Mouse (Mus musculus) left cerebral cortex, adult 8-10 months (tissue): ENCODE measurements around the gene Spcs3. TPM values are rescaled to one million over a fixed set of nuclear protein-coding genes. Genes with fewer than 3 reads are reported as not detected.
"Not testable (repeated sequence)": the region's sequence is repeated elsewhere in the genome, so short reads cannot be mapped to it uniquely, and the experiment has no call there.

ENCODE experiments used
- DNase-seq, 2 experiments: peaks; one replicate each; pipeline ENCODE4 v3.0.0; 2022; ENCODE audit warnings: low spot score in 2 of 2
- total RNA-seq, 4 experiments: library from RNA; stranded (reverse); gene quantifications; 2 replicates each; pipeline ENCODE4 v1.2.4; 2022

Spcs3 gene
- total RNA-seq = 10 to 100 TPM; 57.0 to 67.0 (median 61.7) TPM

DNA sequence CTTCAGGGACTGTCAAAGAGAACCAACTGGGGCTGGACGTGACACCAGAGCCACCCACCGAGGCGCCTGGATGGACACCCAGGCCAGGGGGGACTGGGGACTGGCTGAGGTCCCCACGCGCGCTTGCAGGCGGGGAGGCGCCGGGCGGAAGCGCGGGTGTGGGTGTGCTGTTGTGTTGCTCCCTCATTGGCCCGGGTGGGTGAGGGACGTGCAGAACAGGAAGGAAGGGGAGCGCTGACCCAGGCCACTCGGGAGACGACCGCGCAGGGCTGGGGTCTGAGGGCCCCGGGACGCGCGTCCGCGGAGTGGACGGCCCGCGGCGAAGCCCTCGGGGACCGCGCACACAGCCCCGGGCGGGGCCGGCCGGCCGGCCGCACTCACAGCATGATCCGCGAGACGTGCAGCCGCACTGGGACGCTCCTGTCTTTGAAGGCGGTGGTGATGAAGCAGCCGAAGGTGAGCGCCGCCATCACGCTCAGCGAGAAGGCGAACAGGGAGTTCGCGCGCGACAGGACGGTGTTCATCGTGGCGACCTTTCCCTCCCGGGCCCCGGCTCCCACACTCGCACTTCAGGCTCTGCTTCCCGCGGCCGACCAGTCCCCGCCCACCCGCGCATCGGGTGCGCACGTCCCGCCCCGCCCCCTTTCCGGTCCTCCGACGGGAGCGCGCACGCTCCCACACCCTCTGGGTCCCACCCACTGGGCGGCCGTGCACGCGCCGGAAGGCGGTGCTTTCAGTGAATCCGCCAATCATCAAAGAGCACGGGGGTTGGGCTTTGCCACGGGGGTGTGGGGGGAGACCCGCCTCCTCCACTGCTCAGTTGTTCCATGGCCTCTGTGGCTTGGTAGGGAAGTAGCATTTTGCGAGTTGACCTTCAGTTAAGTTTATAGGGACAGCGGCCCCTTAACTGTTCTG is at the start of gene Spcs3, which contains the start of gene Asb5:
TSS of gene Spcs3 (minus strand) at position 617 of the 915 bp plus-strand sequence.
TSS of gene Asb5 (plus strand) at position 199 of the 915 bp plus-strand sequence.
- peak; percentile 81 to 94 for DNase-seq

- DNase-seq = no peak
These were observed 41.1 kb upstream of the Spcs3 start for GRCm38 (mm10) chr8:54570618-54571609.

- no peak for DNase-seq
These were observed 37.4 kb upstream of the Spcs3 start for GRCm38 (mm10) chr8:54567168-54567567.

GRCm38 (mm10) chr8:54565603-54566260 is 35.9 kb upstream of the Spcs3 start:
- no peak for DNase-seq

DNA sequence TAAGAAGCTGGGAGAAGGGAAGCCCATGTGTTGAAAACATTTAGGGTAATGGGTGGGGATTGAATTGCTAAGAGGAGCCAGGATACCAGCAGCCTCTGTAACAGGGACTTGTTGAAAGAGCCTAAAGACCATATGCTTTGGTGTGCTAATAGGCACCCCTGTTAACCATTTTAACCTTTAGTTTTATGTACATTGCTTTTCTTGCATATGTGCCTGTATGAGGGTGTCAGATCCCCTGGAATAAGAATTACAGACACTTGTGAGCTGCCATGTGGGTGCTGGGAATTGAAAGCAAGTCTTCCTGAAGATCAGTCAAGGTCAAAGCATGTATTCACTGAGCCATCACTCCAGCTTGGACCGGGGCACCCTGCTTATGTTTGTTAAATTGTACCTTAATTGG is 35.4 kb upstream of the Spcs3 start:
- DNase-seq = no peak

DNA sequence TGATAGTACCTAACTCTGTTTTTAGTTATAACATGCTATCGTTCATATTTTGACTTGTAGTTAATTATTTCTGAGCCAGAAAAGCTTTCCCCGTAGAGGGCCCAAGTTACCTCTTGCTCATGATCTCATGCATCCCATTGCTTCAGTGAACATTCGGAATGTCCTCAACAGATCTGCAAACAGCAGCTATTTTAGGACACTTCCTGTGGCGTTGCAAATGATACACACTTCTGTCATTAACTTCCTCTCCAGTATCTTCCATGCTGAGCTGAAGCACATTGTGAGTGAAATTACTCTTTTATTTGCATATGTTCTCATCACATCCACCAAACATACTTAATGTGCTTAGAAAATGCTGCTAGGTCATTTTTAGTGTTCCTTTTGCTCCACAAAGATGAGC is 32.3 kb upstream of the Spcs3 start:
- DNase-seq = no peak

DNA sequence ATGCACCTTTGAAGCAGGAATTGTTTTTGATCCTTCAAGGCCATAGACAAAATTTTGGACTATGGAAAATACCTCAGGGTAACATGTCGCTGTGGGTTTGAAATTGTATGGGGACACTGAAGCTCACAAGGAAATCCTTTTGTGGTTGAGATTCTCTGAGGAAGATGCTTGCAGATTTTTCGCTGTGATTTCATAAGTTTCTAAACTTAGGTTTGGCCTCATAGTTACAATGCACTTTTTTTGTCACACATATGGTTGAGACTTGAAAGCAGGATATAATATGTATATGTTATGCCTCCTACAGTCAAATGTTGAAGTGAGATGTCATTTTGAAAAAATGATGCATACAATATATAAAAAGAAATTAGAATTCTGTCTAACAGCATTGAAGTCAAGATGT is 25.1 kb upstream of the Spcs3 start:
- DNase-seq = no peak

DNA sequence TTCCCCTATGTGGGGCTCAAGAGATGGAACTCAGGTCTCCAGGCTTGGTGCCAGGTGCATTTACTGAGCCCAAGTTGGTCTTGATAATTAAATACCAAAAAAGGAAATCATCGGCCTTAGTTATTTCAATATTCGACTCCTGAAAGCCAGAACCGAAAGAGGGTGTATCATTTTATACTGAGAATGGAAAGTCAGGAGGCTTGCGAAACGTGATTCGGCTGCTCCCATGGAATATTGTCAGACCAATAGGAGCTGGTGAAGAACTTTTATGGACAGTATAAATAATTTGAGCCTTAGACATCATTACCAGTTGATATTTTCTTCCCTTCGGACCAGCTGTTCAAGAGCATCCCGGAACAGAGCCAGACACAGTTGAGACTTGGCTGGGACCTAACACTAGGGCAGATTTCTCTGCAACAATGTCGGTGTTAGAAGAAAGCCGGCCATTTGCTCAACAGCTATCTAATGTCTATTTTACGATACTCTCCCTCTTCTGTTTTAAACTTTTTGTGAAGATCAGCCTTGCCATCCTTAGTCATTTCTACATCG is 20.3 kb upstream of the Spcs3 start:
- no peak for DNase-seq

GRCm38 (mm10) chr8:54548383-54548782 is 18.6 kb upstream of the Spcs3 start:
- DNase-seq = no peak

DNA sequence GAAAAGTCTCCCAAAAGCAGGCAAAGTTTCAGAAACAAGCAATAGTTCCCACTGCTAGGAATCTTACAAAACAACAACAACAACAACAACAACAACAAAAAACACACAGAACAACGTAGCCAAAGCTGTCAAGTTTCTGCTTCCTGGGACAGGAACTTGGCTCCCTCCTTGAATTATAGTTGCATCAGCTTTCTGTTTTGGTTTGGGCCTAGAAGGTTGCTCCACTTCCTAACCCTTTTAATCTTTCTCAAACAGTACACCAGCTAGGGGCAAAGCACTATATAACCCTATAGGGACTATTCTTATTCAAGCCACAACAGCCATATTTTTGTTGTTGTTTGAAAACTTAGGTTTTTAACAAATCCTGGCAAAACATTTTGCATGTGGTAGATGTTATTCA is 11.5 kb upstream of the Spcs3 start:
- DNase-seq = no peak

- no peak for DNase-seq
These were observed 7.5 kb upstream of the Spcs3 start for GRCm38 (mm10) chr8:54537285-54537684.

DNA sequence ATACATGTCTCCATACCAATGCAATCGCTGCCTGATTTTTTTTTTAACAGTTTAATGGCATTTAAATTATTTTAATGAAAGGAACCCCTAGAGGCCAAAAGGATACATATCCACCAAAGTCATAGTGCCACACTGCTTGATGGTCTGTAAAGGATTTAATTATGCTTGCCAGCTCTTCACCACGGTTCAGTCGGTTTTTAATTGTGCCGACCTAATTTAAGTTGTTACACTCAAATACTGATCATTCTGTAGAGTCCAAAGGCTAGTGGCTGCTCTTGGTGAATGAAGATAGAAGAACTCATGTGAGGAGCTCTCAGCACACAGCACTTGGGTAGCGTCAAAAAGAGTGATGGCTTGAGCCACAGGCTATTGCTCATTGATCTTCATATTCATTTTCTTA is 5.4 kb upstream of the Spcs3 start:
- DNase-seq = no peak

GRCm38 (mm10) chr8:54528571-54528970 is 1.2 kb downstream of the Spcs3 start:
- DNase-seq = no peak

GRCm38 (mm10) chr8:54526700-54527099 is 3.1 kb downstream of the Spcs3 start:
- DNase-seq = no peak

DNA sequence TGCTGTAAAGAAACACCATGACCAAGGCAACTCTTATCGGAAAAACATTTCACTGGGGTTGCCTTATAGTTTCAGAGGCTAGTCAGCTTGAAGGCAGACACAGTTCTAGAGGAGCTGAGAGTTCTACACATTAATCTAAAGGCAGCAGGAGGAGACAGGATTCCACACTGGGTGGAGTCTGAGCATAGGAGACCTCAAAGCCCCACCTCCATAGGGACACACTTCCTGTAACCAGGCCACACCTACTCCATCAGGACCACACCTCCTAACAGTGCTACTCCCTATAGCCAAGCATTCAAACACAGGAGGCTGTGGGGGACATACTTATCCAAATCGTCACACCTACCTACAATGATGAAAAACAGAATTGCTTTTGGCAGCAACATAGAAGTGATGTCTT is 4.2 kb downstream of the Spcs3 start:
- no peak for DNase-seq

DNA sequence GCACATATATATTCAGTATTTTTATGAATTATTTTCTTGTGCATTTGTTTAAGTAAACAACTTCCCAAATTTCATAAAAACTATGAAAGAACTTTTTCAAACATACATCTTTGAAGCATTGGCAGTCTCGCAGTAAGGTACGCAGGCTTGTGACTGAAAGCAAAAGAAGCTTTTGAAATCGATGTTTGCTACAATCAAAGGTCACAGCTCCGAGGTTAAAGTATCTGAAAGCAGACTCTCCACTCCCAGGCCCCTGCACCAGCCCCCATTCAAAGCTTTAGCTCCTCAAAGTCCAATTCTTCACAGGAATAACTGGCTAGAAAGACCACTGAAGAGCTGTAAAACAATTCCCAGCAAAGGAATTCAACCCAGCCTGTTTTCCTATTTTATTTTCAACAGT is 9.3 kb downstream of the Spcs3 start:
- no peak for DNase-seq

DNA sequence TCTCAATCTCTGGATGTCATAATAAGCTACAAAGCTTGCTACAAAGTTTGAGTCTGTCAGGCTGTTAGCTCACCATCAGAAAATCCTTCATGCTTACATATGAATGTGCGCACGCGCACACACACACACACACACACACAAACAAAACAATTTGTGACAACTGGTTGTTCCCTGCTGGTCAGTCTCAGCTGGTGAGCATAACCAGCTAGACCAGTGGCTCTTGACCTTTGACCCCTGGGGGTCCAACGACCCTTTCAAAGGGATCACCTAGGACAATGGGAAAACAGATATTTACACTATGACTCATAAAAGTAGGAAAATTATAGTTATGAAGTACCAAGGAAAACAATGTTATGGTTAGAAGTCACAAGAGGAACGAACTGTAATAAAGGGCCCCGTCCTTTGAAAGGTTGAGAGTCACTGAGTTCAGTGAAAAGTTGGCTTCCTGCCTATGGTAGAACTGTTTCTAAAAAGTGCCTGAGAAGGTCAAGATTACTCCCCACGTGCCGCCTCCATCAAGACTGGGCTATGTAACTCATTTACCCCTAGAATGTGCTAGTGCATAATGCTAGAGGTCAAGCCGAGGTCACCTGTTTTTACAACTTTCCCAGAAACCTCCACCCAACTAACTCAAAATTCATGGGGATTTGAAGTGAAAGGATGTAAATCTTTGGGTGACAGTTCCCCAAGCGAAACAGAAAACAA is 10.9 kb downstream of the Spcs3 start:
- DNase-seq = no peak

DNA sequence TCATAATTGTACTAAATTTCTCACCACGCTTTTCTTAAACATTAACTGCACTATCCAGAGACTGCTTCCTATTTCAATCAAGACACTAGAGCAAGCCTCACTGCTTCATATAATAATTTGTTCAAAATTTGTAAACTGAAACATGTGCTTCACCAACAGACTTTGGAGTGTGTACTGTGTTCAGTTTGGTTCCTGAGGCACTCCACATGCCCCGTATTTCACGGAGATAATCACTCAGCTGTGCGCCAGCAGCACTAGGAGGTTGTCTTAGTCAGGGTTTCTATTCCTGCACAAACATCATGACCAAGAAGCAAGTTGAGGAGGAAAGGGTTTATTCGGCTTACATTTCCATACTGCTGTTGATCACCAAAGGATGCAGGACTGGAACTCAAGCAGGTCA is 17.6 kb downstream of the Spcs3 start:
- DNase-seq = not testable (repeated sequence)

GRCm38 (mm10) chr8:54511791-54512190 is 18.0 kb downstream of the Spcs3 start:
- DNase-seq = no peak

DNA sequence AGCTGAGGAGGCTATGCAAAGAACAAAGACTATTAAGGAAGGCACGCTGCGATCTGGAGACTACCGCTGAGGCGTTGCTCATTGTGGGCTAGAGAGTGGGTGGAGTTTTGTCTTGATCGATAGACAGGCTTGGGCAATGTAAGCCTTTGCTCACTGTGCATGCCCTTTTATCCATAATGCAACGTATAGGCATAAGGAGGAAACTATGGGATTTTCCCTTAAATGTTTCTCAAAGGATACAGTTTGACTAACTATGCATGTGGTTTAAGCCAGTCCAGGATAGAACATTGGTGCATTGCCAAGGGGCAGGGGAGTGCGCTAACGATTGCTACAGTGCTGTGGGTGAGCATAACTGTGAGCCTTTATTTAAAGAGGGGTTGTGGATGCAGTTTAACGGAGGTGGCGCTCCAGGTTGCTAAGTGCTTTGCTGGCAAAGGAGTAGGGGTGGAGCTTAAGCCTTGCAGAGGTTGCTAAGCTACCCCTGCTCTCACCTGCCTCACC is 20.5 kb downstream of the Spcs3 start:
- DNase-seq = peak; percentile 35 to 72
